Mouse (Mus musculus): Measurements from ENCODE around the gene Gm37240. TPM values are rescaled to one million over a fixed set of nuclear protein-coding genes. Genes with fewer than 3 reads are reported as not detected.

Gene Gm37240
- polyA plus RNA-seq, 1 experiment from 2014 or later, result 0.52 TPM

DNA sequence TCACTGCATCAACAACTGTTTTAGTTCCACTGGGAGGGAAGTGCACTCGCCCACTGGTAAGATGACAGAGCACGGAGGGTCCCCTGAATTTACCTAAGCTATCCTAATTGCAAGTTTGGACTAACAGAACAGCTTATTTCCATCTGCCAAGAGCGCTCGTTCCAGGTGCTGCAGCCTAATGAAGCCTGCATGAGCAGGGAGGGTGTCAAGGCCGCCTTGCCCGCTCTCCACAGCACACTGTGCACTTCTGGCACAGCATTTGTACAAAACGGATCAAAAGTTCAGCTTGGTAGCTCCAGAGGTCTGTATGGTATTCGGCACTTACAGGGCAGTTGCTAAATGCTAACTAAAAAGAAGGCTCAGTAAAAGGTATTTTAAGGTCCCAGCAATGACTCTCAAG, 100.8 kb downstream of the Gm37240 start:
- Histone ChIP-seq H3K27me3 (ENCODE audit: control insufficient read depth, insufficient read depth, low read length) (no peaks in the 10 kb centered on the region), H3K36me3 (ENCODE audit: control insufficient read depth, insufficient read depth, low read length) (no peaks in the 10 kb centered on the region), H3K4me1 (replicated peaks; ENCODE audit: control insufficient read depth, insufficient read depth, low read length) (no peaks in the 10 kb centered on the region), H3K9ac (ENCODE audit: low read depth, low read length) (no peak overlapping the region), H3K9me3 (ENCODE audit: control insufficient read depth, low read length) (no peaks in the 10 kb centered on the region), H3K27ac (ENCODE audit: low read depth, low read length) (no peak overlapping the region), H3K4me3 (ENCODE audit: low read depth, low read length) (no peak overlapping the region), H3K4me2 (replicated peaks; ENCODE audit: low read depth, low read length) (no peak overlapping the region)
- ATAC-seq (ENCODE audit: low FRiP score) (no peak), DNase-seq (ENCODE audit: low spot score) (no peak)
- 86% methylated on average over 8 of the region's 8 CpGs for WGBS

DNA sequence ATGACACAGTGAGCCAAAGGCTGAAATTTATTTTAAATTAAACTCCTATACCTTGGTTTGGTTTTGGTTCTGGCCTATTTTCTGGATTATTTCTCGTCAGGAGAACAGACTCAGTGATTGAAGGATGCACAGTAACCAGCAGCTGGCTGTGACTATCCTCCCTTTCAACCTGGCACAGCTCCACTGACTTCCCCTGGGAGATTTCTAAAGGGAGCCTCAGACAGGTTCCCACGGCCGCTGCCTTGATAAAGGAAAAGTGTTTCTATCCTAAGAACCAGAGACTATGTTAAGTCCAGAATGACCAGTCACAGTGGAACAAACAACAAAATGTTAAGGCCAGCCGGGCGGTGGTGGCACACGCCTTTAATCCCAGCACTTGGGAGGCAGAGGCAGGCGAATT, 106.4 kb downstream of the Gm37240 start:
- ATAC-seq (ENCODE audit: low FRiP score) (no peak), DNase-seq (ENCODE audit: low spot score) (no peak)
- H3K9me3 ChIP-seq (ENCODE audit: control insufficient read depth, low read length), result no peaks in the 10 kb centered on the region
- no peak overlapping the region for H3K4me2 ChIP-seq (replicated peaks; ENCODE audit: low read depth, low read length)
- H3K27ac ChIP-seq (ENCODE audit: low read depth, low read length), result no peak overlapping the region
- H3K4me1 ChIP-seq (replicated peaks; ENCODE audit: control insufficient read depth, insufficient read depth, low read length), result no peaks in the 10 kb centered on the region
- no peak overlapping the region for H3K9ac ChIP-seq (ENCODE audit: low read depth, low read length)
- no peaks in the 10 kb centered on the region for H3K27me3 ChIP-seq (ENCODE audit: control insufficient read depth, insufficient read depth, low read length)
- no peak overlapping the region for H3K4me3 ChIP-seq (ENCODE audit: low read depth, low read length)
- WGBS, result 84% methylated on average over 7 of the region's 7 CpGs
- no peaks in the 10 kb centered on the region for H3K36me3 ChIP-seq (ENCODE audit: control insufficient read depth, insufficient read depth, low read length)

DNA sequence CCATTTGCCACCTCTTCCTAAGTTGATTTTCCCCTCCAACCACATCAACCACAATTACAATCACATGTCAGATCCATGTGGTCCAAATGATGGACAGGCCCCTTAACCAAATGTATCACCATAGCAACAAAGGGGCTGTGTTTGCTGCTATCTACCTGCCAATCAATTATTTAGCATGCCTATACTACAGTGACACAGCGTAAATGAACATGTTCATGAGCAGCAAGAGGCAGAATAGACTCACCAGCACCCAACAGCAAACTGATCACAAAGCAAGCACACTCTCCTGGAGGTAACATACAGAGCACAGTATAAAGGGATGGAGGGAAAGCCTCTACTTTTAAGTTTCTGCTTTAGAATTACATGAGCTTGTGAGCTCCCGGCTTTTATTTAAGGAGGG, 107.0 kb downstream of the Gm37240 start:
- H3K27ac ChIP-seq (ENCODE audit: low read depth, low read length), result no peak overlapping the region
- H3K4me2 ChIP-seq (replicated peaks; ENCODE audit: low read depth, low read length), result no peak overlapping the region
- no peaks in the 10 kb centered on the region for H3K27me3 ChIP-seq (ENCODE audit: control insufficient read depth, insufficient read depth, low read length)
- no peak overlapping the region for H3K4me3 ChIP-seq (ENCODE audit: low read depth, low read length)
- DNase-seq (ENCODE audit: low spot score) (no peak), ATAC-seq (ENCODE audit: low FRiP score) (peak; percentile 64; the same call in 1 of the 2 replicates)
- H3K9ac ChIP-seq (ENCODE audit: low read depth, low read length), result no peak overlapping the region
- H3K36me3 ChIP-seq (ENCODE audit: control insufficient read depth, insufficient read depth, low read length), result no peaks in the 10 kb centered on the region
- no peaks in the 10 kb centered on the region for H3K9me3 ChIP-seq (ENCODE audit: control insufficient read depth, low read length)
- 65% methylated on average over 2 of the region's 2 CpGs for WGBS
- H3K4me1 ChIP-seq (replicated peaks; ENCODE audit: control insufficient read depth, insufficient read depth, low read length), result no peaks in the 10 kb centered on the region

DNA sequence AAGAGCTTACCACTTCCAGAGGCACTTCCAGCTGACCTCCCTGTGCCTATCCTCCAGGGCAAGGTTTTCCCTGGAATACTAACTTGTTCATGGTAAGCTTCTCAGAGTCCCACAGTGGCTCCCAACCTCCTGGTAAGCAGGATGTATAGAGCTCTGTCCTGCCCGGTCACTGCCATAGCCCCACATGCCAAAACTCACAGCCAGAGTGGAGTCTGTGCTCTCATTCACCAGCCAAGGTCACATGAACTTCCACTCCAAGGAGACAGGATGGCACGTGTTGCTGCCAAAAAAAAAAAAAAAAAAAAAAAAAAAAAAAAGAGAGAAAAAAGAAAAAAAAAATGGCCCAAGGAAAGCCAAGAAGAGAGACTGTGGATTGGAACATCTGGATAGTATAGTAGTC, 109.5 kb downstream of the Gm37240 start:
- DNase-seq (ENCODE audit: low spot score), result no peak
- Histone ChIP-seq H3K9ac (ENCODE audit: low read depth, low read length) (no peak overlapping the region), H3K27me3 (ENCODE audit: control insufficient read depth, insufficient read depth, low read length) (no peaks in the 10 kb centered on the region), H3K36me3 (ENCODE audit: control insufficient read depth, insufficient read depth, low read length) (no peaks in the 10 kb centered on the region), H3K4me2 (replicated peaks; ENCODE audit: low read depth, low read length) (no peak overlapping the region), H3K9me3 (ENCODE audit: control insufficient read depth, low read length) (no peaks in the 10 kb centered on the region), H3K4me3 (ENCODE audit: low read depth, low read length) (no peak overlapping the region), H3K27ac (ENCODE audit: low read depth, low read length) (no peak overlapping the region), H3K4me1 (replicated peaks; ENCODE audit: control insufficient read depth, insufficient read depth, low read length) (no peaks in the 10 kb centered on the region)
- WGBS, result 92% methylated on average over 2 of the region's 2 CpGs
- ATAC-seq (ENCODE audit: low FRiP score), result no peak

DNA sequence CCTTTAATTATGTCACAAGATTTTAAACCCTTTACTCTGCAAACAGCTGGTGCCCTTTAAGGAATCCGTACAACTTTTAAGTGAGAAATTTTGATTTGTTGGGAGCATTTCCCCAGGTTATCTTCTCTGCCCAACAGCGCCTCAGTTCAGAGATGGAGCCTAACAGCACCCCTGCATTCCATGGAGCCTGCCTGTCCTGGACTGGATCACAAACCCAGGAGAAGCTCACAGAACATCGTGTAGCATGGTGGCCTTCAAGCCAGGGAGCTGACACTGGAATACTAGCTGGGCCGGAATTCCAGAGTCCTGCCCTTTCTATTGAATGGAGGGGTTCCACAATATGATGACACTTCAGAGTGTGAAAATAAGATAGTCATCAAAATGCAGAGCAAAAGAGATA, 110.0 kb downstream of the Gm37240 start:
- ATAC-seq (ENCODE audit: low FRiP score), result no peak
- Histone ChIP-seq H3K4me1 (replicated peaks; ENCODE audit: control insufficient read depth, insufficient read depth, low read length) (no peaks in the 10 kb centered on the region), H3K4me2 (replicated peaks; ENCODE audit: low read depth, low read length) (no peak overlapping the region), H3K9me3 (ENCODE audit: control insufficient read depth, low read length) (no peaks in the 10 kb centered on the region), H3K27ac (ENCODE audit: low read depth, low read length) (no peak overlapping the region), H3K4me3 (ENCODE audit: low read depth, low read length) (no peak overlapping the region), H3K36me3 (ENCODE audit: control insufficient read depth, insufficient read depth, low read length) (no peaks in the 10 kb centered on the region), H3K27me3 (ENCODE audit: control insufficient read depth, insufficient read depth, low read length) (no peaks in the 10 kb centered on the region), H3K9ac (ENCODE audit: low read depth, low read length) (no peak overlapping the region)
- no peak for DNase-seq (ENCODE audit: low spot score)
- WGBS, result 81% methylated on average over 4 of the region's 4 CpGs

DNA sequence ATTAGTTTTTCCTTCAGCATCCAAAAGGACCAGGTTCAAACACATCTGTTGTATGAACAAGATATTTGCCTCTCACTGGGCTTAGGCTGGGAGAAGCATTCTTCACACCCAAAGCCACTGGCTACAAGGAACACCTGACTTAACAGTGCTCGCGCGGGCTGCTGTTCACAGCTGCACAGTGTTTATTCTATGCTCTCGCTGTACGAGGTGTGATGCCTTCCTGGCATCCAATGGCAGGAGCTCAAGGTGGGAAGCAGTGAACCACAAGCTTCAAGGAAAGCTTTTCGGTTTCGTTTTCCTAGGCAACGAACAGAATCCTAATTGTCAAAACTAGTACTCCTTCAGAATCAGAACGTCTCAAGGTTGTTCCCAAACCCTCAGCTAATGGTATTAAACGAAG, 110.6 kb downstream of the Gm37240 start:
- Histone ChIP-seq H3K9me3 (ENCODE audit: control insufficient read depth, low read length) (no peaks in the 10 kb centered on the region), H3K36me3 (ENCODE audit: control insufficient read depth, insufficient read depth, low read length) (no peaks in the 10 kb centered on the region), H3K27ac (ENCODE audit: low read depth, low read length) (no peak overlapping the region), H3K9ac (ENCODE audit: low read depth, low read length) (no peak overlapping the region), H3K27me3 (ENCODE audit: control insufficient read depth, insufficient read depth, low read length) (no peaks in the 10 kb centered on the region), H3K4me3 (ENCODE audit: low read depth, low read length) (no peak overlapping the region), H3K4me1 (replicated peaks; ENCODE audit: control insufficient read depth, insufficient read depth, low read length) (no peaks in the 10 kb centered on the region), H3K4me2 (replicated peaks; ENCODE audit: low read depth, low read length) (no peak overlapping the region)
- DNase-seq (ENCODE audit: low spot score) (no peak), ATAC-seq (ENCODE audit: low FRiP score) (no peak)
- WGBS, result 83% methylated on average over 10 of the region's 10 CpGs

DNA sequence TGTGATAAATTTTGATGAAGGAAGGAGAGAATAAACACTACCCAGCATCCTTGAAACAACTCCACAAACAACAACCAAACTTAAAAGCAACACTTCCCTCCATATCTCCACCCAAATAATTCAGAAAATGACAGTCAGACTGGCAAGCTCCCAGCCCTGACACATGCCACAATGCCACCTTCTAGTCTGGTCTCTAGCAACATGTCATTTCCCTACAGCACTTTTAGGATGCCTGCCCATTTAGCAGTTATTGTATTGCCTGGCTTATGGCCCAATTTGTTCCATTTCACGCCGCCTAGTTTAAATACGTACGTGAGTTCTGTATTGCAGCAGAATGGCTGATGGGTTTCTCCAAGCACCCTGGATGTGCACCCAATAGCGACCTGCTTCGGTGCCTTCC, 111.2 kb downstream of the Gm37240 start:
- Histone ChIP-seq H3K4me3 (ENCODE audit: low read depth, low read length) (no peak overlapping the region), H3K9ac (ENCODE audit: low read depth, low read length) (no peak overlapping the region), H3K36me3 (ENCODE audit: control insufficient read depth, insufficient read depth, low read length) (no peaks in the 10 kb centered on the region), H3K4me2 (replicated peaks; ENCODE audit: low read depth, low read length) (no peak overlapping the region), H3K4me1 (replicated peaks; ENCODE audit: control insufficient read depth, insufficient read depth, low read length) (no peaks in the 10 kb centered on the region), H3K27me3 (ENCODE audit: control insufficient read depth, insufficient read depth, low read length) (no peaks in the 10 kb centered on the region), H3K27ac (ENCODE audit: low read depth, low read length) (no peak overlapping the region), H3K9me3 (ENCODE audit: control insufficient read depth, low read length) (no peaks in the 10 kb centered on the region)
- DNase-seq (ENCODE audit: low spot score), result no peak
- 86% methylated on average over 6 of the region's 6 CpGs for WGBS
- ATAC-seq (ENCODE audit: low FRiP score), result no peak

DNA sequence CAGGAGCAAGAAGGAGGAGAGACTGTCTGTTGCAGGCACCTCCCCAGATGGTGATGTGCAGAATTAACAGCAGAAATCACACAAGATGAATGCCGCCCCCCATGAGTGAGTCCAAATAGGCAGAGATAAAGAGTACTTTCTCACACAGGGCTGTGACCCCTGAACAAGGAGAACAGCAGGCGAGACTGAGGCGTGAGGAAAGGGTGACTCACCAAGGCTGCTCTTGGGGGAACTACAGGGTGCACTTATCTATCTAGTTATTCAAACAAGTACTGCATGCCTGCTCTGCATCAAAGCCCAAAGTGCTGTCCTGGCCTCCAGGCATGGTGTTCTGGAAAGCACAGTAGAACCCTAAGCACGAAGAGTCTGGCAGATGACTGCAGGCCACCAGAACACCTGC, 113.4 kb downstream of the Gm37240 start:
- Histone ChIP-seq H3K9ac (ENCODE audit: low read depth, low read length) (no peak overlapping the region), H3K4me1 (replicated peaks; ENCODE audit: control insufficient read depth, insufficient read depth, low read length) (no peaks in the 10 kb centered on the region)

DNA sequence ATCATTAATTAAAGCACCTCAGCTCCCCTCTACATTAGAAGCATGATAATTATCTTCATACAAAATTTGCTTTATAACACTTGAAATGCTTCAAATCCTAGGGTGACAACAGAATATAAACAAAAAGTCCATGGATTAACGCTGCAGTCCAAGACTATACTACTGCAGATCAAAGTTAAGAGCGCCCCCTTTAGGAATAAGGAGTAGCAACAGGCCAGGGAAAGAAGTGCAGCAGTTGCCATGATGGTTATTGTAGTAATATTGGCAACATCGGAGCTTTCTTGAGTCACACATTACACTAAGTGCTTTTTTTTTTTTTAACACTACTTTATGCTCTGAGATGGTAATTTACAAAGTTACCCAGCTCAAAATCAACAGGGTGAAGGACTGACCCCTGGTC, 113.9 kb downstream of the Gm37240 start:
- no peak overlapping the region for H3K9ac ChIP-seq (ENCODE audit: low read depth, low read length)
- H3K9me3 ChIP-seq (ENCODE audit: control insufficient read depth, low read length), result no peaks in the 10 kb centered on the region
- no peak overlapping the region for H3K4me2 ChIP-seq (replicated peaks; ENCODE audit: low read depth, low read length)
- no peaks in the 10 kb centered on the region for H3K4me1 ChIP-seq (replicated peaks; ENCODE audit: control insufficient read depth, insufficient read depth, low read length)
- H3K27ac ChIP-seq (ENCODE audit: low read depth, low read length), result no peak overlapping the region
- H3K27me3 ChIP-seq (ENCODE audit: control insufficient read depth, insufficient read depth, low read length), result no peaks in the 10 kb centered on the region
- no peak overlapping the region for H3K4me3 ChIP-seq (ENCODE audit: low read depth, low read length)
- no peak for ATAC-seq (ENCODE audit: low FRiP score)
- H3K36me3 ChIP-seq (ENCODE audit: control insufficient read depth, insufficient read depth, low read length), result no peaks in the 10 kb centered on the region
- WGBS, result 43% methylated on average over 3 of the region's 3 CpGs
- no peak for DNase-seq (ENCODE audit: low spot score)

More for the DNA sequence above, 113.4 kb downstream of the Gm37240 start:
- H3K36me3 ChIP-seq (ENCODE audit: control insufficient read depth, insufficient read depth, low read length), result no peaks in the 10 kb centered on the region
- no peak overlapping the region for H3K4me3 ChIP-seq (ENCODE audit: low read depth, low read length)
- H3K4me2 ChIP-seq (replicated peaks; ENCODE audit: low read depth, low read length), result no peak overlapping the region
- WGBS, result 81% methylated on average over 4 of the region's 4 CpGs
- H3K9me3 ChIP-seq (ENCODE audit: control insufficient read depth, low read length), result no peaks in the 10 kb centered on the region
- ATAC-seq (ENCODE audit: low FRiP score), result no peak
- no peak for DNase-seq (ENCODE audit: low spot score)
- no peaks in the 10 kb centered on the region for H3K27me3 ChIP-seq (ENCODE audit: control insufficient read depth, insufficient read depth, low read length)
- H3K27ac ChIP-seq (ENCODE audit: low read depth, low read length), result no peak overlapping the region

All from hindbrain, embryonic 11.5 days (tissue).